Mouse (Mus musculus) common myeloid progenitor, adult 5-6 weeks (primary cell): Measurements from ENCODE around the gene Zfp770. TPM values are rescaled to one million over a fixed set of nuclear protein-coding genes. Genes with fewer than 3 reads are reported as not detected.
A peak's percentile ranks its signal among the peaks of the same experiment; 100 is the strongest.
"Not testable (repeated sequence)": the region's sequence is repeated elsewhere in the genome, so short reads cannot be mapped to it uniquely, and the experiment has no call there.

Source experiments
- ATAC-seq: replicated peaks from 2 replicates; pipeline ENCODE4 v1.8.0; 2016; ENCODE audit warnings: low read depth, mild to moderate bottlenecking, moderate TSS enrichment, inconsistent platforms; ENCODE audit not compliant: poor library complexity, severe bottlenecking
- total RNA-seq: library from RNA; stranded (forward); fragments of 200-1000, 187-1606 nt; gene quantifications from 2 replicates; pipeline ENCODE4 v1.2.3, GENCODE M21; 2017

The Zfp770 gene
- 10.2 and 14.7 TPM in 2 replicates for total RNA-seq

DNA sequence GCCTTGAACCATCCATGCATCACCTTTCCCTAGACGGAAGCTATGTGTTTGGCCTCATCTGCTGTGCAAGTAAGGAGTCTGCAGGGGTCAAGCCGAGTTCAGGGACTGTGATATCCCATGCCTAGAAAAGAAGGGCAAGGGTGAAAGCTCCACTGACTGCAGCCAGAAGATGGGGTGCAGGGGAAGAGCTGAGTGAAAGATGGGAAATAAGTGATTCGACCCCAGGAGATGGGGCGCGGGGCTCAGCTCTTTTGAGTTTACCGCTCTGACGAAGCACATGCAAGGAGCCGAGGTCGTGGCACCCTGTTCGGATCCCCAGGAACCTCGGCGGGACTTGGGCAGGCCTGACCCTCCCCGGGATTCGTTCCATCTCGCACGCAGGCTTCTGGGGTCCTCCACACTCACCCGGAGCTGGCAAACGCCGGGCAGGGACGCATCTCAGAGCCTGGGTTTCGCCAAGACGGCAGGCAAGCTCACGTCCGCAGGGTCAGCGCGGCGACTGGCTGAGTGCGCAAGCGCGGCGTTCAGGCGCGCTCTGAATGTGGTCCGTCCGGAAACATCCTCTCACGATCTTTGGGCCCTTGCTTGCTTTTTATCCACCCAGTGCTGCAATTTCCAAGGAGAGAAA lies at the start of gene Zfp770:
Gene Zfp770 (minus strand): TSS at position 538 of the 628 bp plus-strand sequence.
- ATAC-seq = peak; percentile 98

DNA sequence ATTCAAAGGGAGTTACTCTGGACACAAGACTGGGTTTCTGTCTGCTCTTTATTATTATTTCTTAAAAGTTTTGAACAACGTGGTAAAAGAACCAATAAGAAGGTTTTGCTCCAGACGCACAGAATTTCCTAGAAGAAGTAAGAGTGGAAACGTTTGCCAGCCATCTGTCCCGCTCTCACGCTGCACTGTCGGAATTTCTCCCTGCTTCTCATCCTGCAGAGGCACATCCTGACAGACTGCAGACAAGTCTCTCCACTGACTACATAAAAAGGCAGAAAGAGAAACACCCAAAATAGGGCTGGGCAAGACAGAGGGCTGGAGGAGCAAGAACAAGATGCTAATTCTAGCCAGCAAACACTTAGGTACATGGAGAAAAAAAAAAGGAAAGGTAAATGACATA lies 48.2 kb upstream of the Zfp770 start:
- no peak for ATAC-seq

DNA sequence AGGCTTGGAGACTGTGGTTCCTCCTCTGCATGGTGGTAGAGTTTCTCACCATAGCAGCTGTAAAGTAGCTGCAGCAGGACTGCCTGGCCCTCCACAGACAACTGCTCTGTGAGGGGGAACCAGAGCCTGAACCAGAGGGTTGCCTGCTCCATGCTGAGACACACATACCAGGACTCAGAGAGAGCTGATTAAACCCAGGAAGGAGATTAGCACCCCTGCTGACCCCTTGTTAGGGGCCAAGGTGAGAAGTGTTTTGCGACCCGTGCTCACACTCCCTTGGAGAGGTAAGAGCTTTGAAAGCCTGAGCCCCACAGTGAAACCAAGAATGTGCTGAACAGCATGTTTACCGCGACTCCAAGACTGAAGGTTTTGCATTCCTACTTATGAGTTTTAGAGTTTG lies 36.4 kb upstream of the Zfp770 start:
- ATAC-seq = no peak

DNA sequence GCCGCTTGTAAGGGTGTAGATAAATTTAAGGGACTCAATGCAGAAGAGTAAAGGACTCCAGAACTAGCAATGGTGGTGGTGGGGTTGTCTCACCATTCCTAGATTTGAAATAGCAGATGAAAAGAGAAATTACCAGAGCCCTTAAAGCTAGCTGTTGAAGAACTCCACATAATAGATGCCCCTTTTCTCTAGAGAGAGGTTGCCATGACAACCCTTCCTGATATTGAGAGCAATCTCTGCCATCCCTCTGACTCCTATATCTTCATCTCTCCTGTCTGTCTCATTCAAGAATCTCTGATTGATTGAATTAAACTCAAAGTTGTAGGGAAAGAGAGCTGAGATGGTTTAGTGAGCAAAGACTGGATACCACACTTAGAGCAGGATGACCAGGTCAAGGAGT lies 35.3 kb upstream of the Zfp770 start:
- ATAC-seq = no peak

DNA sequence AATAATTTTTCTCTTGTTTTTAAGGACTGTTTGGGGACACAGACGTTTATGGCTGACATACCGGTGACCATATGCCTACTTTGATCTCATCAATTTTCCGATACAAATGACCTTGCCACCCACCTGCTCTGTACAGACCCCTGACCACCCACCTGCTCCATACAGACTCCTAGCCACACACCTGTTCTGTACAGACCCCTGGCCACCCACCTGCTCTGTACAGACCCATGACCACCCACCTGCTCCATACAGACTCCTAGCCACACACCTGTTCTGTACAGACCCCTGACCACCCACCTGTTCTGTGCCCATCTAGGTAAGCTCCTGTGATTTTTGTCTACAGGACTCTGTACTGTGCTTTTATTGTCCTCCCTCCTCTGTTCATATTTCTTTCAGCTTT lies 34.3 kb upstream of the Zfp770 start:
- no peak for ATAC-seq

DNA sequence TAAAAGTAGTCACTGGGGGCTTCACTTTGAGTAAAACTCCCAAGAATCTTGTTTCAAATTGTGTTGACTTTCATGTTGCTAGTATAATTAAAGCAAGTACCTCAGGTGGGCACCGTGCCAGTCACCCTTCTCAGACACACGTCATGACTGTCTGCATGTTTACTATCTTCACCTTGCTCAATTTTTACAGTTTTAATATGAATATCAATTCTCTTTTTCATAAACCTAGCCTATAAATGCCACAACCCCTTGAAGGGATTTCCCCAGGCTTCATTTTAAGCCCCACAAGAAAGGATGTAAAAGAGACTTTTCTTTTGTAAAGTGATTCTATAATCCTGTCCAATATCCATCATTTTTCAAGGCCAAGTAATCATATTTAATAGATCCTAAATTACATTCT lies 30.0 kb upstream of the Zfp770 start:
- no peak for ATAC-seq

DNA sequence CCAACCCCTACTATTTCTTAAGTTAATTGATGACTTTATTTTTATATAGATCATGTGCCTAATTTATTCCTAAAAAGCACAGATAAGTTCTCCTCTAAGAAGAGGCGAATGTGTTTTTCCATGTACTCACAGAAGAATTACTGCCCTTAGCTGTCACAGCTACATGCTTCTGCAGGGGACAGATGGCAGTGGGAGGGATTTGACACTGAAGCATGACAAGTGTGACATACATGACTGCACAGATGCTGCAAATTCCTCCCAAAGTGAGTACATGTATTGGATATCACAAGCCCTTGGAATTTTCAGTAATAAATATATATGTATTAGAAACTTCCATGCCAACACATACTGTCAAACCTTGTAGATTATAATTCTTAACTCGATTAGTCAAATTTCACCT lies 27.4 kb upstream of the Zfp770 start:
- no peak for ATAC-seq

DNA sequence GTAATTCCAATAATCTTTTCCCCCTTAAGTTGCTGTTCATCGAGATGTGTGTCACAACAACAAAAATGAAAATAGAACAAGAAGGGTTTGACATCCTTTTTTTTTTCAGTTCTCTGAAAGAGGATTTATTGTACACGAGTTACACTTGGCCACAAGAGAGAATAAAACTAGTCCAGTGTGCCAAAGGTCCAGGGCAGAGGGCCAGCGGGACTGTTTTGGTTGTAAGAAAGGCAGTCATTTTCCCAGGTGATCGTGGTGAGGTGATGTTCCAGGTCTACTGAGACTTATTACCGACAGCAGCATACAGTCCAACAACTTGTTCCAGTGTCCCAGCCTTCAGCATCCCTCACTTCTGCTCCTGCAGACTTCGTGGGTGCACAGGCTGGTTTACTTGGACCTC lies 3.8 kb upstream of the Zfp770 start:
- ATAC-seq = no peak

DNA sequence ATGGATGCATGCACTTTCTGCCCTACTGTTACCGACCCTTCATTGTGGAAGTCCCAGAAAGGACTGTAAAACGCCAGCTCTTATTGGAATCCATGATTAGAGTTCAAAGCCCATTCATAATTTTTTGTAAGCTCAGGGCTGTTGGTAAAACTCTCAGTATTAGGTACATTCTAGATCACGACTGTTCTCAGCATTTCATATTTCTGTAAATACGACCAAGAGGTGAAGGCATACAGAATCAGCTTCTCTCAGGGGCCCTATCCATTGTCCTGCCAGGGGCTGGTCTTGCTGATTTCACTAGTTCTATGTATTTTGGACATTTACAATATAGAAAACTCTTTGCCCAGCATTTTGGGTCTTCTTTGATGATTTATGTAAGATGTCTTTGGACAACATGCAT lies 305 bp upstream of the Zfp770 start:
- no peak for ATAC-seq

DNA sequence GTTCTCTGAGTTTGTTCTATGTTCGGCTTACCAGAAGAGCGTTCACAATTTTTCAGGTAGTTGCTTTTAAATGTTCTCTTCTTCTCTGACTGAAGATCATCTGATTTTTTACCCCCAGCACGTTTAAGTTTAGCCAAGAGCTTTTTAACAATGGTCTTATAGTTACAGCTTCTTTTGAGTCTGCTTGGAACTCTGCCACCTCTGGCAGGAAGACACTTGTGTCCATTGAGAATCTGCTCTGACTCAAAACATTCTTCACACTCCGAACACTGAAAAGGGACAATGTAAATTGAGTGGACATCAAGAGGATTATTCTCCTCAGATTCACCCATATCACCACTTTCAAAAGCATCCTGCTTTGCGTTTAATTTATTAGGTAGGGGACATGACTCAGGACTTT lies 4.8 kb downstream of the Zfp770 start:
- ATAC-seq = no peak

DNA sequence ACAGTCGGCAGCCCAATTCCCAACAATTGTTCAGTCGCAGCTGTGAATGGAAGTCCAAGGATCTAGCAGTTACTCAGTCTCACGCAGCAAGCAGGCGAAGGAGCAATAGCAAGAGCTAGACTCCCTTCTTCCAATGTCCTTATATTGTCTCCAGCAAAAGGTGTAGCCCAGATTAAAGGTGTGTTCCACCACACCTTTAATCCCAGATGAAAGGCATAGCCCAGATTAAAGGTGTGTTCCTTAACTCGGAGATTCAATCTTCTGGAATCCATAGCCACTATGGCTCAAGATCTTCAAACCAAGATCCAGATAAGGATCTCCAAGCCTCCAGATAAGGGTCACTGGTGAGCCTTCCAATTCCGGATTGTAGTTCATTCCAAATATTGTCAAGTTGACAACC lies 14.3 kb downstream of the Zfp770 start, which contains the start of gene Aqr:
Gene Aqr (minus strand): TSS at position 101 of the 400 bp plus-strand sequence.
- not testable (repeated sequence) for ATAC-seq

DNA sequence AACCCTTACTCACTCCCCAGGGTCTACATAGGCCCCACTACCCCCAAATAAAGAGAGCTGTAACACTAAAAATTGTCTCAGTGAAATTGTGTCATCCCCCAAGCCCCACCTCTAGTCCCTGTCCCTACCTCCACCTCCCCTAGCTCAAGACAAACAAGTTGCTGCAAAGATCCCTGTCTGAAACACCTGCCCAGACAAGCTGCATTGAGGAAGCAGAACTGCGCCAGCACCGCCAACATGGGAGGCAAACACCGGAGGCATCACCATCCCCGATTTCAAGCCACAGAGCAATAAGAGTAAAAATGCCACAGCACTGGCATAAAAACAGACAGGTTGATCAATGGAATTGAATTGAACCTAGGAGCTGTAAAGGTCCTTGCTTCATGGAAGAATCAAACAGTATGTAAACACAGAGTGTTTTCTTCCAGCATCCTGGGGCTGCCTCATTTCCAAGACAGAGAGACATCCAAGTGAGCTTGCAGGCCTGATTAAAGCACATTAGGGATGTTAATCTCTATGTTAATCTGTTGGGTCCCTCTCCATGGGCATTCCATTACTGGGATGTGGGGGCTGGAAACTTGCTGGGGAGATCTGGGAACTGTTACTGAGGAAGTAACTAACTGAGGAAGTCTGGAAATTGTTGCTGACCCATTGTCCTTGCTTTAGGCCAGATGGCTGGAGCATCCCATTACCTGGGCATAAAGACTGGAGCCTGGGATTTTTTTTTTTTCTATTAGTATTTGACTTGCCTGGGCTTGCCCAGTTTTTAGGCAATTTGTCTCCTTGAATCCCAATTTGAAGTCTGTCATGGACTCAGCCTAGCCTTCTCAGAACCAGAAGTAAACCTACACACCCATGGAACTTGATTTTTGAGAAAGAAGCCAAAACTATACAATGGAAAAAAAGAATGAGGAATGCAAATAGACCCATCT lies 23.2 kb downstream of the Zfp770 start:
- ATAC-seq = no peak

DNA sequence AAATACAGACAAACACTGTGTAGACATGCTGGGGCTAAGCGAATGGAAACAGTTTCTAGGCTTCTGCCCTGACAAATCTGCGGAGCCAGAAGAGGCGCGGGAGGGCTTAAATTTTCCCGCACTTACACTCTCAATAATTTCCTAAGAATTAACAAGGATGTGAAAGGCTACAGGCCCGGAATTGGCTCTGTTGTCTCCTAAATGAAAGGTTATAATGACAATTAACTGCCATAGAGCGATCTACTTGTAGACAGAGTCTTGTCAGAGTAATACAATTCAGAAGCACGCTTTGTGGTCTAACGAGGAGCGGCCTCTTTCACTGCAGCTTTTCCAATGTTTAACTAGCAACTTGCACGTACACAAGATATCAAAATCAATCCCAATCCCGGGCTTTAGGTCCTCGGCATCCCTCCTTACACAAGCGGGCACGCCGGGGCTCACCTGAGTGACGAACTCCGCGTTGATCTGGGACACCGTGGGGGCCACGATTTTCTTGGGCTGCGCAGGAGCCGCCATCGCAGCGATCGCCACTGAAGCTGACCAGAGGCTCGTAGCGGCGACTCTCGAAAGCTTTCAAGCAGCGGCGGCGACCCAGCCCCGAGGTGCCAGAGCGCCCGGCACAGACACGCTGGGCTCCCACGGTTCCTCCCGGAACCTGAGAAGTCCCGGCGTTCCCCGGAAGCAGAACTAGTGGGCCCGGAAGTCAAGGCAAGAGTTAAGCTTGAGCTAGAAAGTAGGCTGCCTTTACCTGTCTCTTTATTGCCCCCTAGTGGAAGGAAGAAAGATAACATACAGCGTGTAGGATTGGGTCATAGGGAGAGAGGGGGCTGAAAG lies 26.4 kb downstream of the Zfp770 start:
- ATAC-seq = peak; percentile 100

DNA sequence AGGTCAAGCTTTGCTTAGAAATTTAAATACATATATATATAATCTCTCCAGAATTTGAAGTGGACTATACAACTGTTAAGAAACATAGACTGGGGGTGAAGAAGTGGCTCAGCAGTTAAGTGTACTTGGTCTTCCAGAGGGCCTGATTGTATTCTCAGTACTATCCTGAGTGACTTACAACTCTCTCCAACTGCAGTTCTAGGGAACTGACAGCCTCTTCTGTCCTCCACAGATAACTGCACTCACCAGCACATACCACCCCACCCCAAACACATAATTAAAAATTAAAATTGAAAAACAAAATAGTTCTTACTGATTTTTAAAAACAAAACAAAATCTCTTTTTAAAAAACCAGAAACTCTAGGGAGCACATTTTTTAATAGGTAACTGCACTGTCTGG lies 28.0 kb downstream of the Zfp770 start:
- no peak for ATAC-seq

DNA sequence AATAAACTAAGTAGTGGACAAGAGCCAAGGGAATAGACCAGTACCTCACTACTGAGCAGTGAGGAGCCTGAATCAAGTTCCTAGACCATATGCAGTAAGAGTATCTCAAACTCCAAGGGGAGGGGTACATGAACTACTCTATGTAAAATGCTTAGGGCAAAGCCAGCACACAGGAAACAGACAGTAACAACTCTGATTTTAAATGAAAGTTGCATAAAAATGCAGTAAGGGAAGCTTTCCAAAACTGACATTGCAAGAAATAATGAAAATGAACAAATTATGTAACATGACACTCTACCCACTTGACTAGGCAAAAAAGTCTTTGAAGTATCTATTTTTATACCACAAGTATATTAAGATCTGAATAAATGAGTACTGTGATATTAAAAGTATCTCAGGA lies 33.4 kb downstream of the Zfp770 start:
- ATAC-seq = no peak

DNA sequence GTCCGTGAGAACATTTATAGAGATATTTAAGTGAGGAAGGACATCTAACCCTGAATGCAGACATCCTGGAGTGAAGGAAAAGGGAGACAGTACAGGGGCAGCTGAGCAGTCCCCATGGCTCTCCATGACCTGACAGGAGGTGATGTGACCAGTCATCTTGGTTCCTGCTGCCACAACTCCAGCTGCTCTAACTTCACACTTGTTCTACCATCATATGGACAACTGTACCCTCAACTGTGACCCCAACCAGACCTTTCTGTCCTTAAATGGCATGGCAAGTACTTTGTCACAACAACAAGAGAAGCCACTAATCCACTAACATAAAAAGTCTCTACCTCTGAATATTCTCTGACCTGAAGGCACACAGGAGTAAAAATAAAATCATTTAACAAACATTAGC lies 39.3 kb downstream of the Zfp770 start:
- no peak for ATAC-seq

DNA sequence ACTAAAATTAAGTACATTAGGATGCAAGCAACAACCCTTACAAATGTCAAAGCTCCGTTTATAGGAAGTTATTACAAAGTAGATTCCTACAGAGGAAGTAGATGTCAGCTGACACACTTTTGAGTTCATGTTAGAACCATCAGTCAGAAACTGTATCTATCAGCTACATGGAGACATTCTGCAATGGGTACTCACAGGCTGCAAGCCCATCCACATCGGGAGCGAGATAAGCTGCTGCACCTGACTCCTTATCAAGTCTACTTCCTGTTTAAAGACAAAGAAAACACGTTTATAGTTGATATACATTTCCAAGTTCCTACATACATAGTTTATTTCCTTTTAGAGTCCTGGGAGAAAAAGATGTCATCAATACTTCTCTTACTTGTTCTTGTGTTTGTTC lies 43.9 kb downstream of the Zfp770 start:
- ATAC-seq = no peak

DNA sequence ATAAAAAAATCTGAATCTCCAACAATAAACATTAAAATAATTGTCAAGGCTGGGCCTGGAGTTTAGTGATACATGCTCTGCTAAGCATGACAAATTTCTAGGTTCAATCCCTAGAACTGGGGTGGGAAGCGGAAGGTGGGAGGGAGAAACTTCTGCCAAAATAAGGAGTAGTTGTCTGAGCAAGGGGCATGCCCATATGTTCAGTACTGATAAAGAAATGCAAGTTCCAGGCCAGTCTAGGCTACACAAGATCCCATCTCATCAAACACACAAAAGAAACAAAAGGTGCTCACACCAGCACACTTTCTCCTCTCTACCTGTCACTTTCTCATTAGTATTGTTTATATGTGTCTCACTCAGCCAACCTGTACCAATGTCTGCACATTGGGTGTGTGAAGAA lies 44.6 kb downstream of the Zfp770 start:
- no peak; the same call in 1 of the 2 replicates for ATAC-seq

DNA sequence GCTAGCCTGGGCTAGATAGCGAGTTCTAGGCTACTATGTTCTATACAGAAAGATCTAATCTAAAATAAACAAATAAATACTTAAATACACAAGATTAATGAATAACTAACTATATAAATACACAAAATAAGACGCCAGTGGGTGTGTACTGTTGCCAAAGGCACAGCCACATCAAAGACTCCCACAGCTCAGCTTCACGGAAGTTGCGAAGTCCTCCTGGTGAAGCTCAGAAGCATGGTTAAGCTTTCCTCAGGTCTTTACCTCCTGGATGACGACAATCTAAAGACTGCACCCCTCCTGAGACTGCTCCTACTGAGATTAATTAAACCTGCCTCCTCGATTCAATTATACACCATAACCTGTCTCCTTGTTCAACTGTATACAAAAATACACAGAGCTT lies 48.0 kb downstream of the Zfp770 start:
- no peak for ATAC-seq

DNA sequence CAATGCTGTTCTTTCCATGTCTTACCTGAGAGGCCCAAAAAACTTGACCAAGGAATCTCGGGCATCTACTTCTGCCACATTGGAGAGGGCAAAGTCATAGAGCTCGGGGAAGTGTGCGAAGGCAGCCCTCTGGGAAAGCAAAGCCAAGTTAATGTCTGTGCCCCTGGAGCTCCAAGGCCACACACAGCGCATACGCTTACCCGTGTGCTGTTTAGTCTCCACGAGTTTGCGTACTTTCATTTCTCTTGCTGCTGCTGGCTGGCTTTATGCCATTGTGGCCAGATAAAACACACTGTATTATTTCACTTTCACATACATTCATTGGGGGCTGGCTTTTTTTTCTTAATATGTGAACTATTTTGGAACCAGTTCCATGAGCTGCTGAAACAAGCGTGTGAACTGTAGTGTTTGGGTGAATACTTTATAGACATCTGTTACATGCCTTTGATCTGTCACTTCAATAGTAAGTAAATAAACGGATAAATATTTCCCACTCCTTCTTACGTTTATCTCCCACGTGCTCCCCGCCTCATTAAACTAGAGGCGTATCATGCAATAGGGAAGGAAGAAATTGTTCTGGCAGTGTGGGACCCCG lies 54.3 kb downstream of the Zfp770 start:
- no peak for ATAC-seq
